13 mouse cellular contexts compared by ENCODE assay signal in the genomic region with DNA sequence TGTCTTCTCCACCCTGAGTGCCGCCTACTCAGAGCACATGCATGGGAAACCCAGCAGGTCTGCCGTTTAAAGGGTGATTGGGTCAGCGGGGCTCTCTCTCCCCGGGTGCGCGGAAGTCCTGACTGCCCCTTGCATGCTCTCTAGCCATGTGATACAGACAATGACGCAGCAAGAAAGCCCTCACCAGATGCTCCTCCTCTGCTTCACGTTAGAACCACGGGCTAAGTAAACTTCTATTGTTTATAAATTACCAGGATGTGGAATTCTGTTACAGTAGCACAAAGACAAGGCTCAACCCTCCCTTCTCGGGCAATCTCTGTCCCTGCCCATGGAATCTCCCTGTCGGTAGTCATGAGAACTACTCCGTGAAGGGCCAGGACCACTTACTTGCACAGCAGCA. TPM values are rescaled to one million over a fixed set of nuclear protein-coding genes. Genes with fewer than 3 reads are reported as not detected.
A peak's percentile ranks its signal among the peaks of the same experiment; 100 is the strongest.
DNase-seq lines count a peak whose midpoint lies in the region; ATAC-seq and TF ChIP-seq lines count a peak whose summit lies in the region.
"Had no signal": no experiment of that assay in that cellular context is flagged by ENCODE, and none has a peak within 500 bp of the region (broad histone marks: within the 10 kb centered on the region; RNA-seq: fewer than 3 reads in every experiment).

No protein-coding gene starts in this region.

- H3K27me3 ChIP-seq in hindbrain, embryonic 16.5 days (replicated peaks; ENCODE audit: control insufficient read depth, insufficient read depth, low read length), result no peaks in the 10 kb centered on the region
- H3K27me3 ChIP-seq in hindbrain, embryonic 12.5 days, result no peaks in the 10 kb centered on the region
- peaks cover 41% of the 10 kb centered on the region for H3K27me3 ChIP-seq in E14TG2a.4 (ENCODE audit: insufficient read depth, low read length)
- H3K27me3 ChIP-seq in intestine, embryonic 14.5 days (replicated peaks; ENCODE audit: control insufficient read depth, insufficient read depth, low read length), result no peaks in the 10 kb centered on the region
- no peaks in the 10 kb centered on the region for H3K27me3 ChIP-seq in forebrain, embryonic 12.5 days

- TF ChIP-seq CTCF in E14TG2a.4 (conservative IDR thresholded peaks at IDR 0.05; ENCODE audit: low read length), result no peak

- no peak overlapping the region for H3K4me3 ChIP-seq in hindbrain, embryonic 16.5 days (ENCODE audit: low read length)
- H3K4me3 ChIP-seq in hindbrain, embryonic 12.5 days, result no peak overlapping the region
- H3K4me3 ChIP-seq in E14TG2a.4 (replicated peaks; ENCODE audit: low read length), result peak overlapping the region; percentile 51
- no peak overlapping the region for H3K4me3 ChIP-seq in intestine, embryonic 14.5 days (ENCODE audit: low read depth, low read length)
- H3K4me3 ChIP-seq in forebrain, embryonic 12.5 days (replicated peaks), result no peak overlapping the region

- no peaks in the 10 kb centered on the region for H3K9me3 ChIP-seq in hindbrain, embryonic 16.5 days (ENCODE audit: control insufficient read depth, low read length)
- no peaks in the 10 kb centered on the region for H3K9me3 ChIP-seq in hindbrain, embryonic 12.5 days (replicated peaks)
- no peaks in the 10 kb centered on the region for H3K9me3 ChIP-seq in E14TG2a.4 (ENCODE audit: low read length)
- H3K9me3 ChIP-seq in intestine, embryonic 14.5 days (ENCODE audit: control insufficient read depth, low read length), result no peaks in the 10 kb centered on the region
- H3K9me3 ChIP-seq in forebrain, embryonic 12.5 days, result no peaks in the 10 kb centered on the region

- H3K36me3 ChIP-seq in hindbrain, embryonic 16.5 days (ENCODE audit: control insufficient read depth, insufficient read depth, low read length), result peaks cover 20% of the 10 kb centered on the region
- peaks cover 15% of the 10 kb centered on the region for H3K36me3 ChIP-seq in hindbrain, embryonic 12.5 days
- H3K36me3 ChIP-seq in E14TG2a.4 (ENCODE audit: insufficient read depth, low read length), result no peaks in the 10 kb centered on the region
- H3K36me3 ChIP-seq in intestine, embryonic 14.5 days (ENCODE audit: control insufficient read depth, insufficient read depth, low read length), result no peaks in the 10 kb centered on the region
- H3K36me3 ChIP-seq in forebrain, embryonic 12.5 days (replicated peaks), result no peaks in the 10 kb centered on the region

- H3K27ac ChIP-seq in hindbrain, embryonic 16.5 days (ENCODE audit: low read depth, low read length), result no peak overlapping the region
- no peak overlapping the region for H3K27ac ChIP-seq in hindbrain, embryonic 12.5 days
- no peak overlapping the region for H3K27ac ChIP-seq in intestine, embryonic 14.5 days (ENCODE audit: low read depth)
- no peak overlapping the region for H3K27ac ChIP-seq in forebrain, embryonic 12.5 days

- WGBS in hindbrain, embryonic 16.5 days, result 48% methylated on average over 12 of the region's 12 CpGs
- WGBS in hindbrain, embryonic 12.5 days, result 47% methylated on average over 12 of the region's 12 CpGs
- 26% methylated on average over 12 of the region's 12 CpGs for WGBS in intestine, embryonic 14.5 days
- WGBS in forebrain, embryonic 12.5 days, result 56% methylated on average over 12 of the region's 12 CpGs

- no peak for DNase-seq in intestine, embryonic 14.5 days (ENCODE audit: low spot score)
- no peak for DNase-seq in spleen, postnatal 4 days (ENCODE audit: low spot score in 2 of 2)
- DNase-seq in left cerebral cortex, adult 8-10 months (ENCODE audit: low spot score in 2 of 2), result no peak
- DNase-seq: B cell, adult 2 months; cerebellum, postnatal 25 days; kidney, adult 2 months; right cerebral cortex, adult 18-20 months had no signal

- no peak overlapping the region for H3K4me2 ChIP-seq in hindbrain, embryonic 16.5 days (ENCODE audit: low read length)
- H3K4me2 ChIP-seq in hindbrain, embryonic 12.5 days (replicated peaks), result no peak overlapping the region
- H3K4me2 ChIP-seq in intestine, embryonic 14.5 days (ENCODE audit: low read length), result peak overlapping the region; percentile 25; the same call in 1 of the 2 replicates
- no peak overlapping the region for H3K4me2 ChIP-seq in forebrain, embryonic 12.5 days
- H3K4me2 ChIP-seq: heart, embryonic 11.5 days had no signal

- no peak overlapping the region for H3K9ac ChIP-seq in hindbrain, embryonic 16.5 days (ENCODE audit: low read depth, low read length)
- H3K9ac ChIP-seq in hindbrain, embryonic 12.5 days, result no peak overlapping the region
- H3K9ac ChIP-seq in intestine, embryonic 14.5 days (ENCODE audit: low read length), result no peak overlapping the region
- no peak overlapping the region for H3K9ac ChIP-seq in forebrain, embryonic 12.5 days

- 0 out of 2 replicates have a peak, but pooled peaks have one; percentile 7 for ATAC-seq in hindbrain, embryonic 16.5 days
- no peak for ATAC-seq in hindbrain, embryonic 12.5 days (ENCODE audit: low FRiP score)
- 0 out of 2 replicates have a peak, but pooled peaks have one; percentile 11 for ATAC-seq in intestine, embryonic 14.5 days (replicated peaks; ENCODE audit: low FRiP score, low TSS enrichment, low read depth)
- peak; percentile 79 for ATAC-seq in megakaryocyte progenitor cell, adult 5-6 weeks (replicated peaks; ENCODE audit: poor library complexity)
- no peak for ATAC-seq in forebrain, embryonic 12.5 days (ENCODE audit: low FRiP score)

- peaks cover 5% of the 10 kb centered on the region for H3K4me1 ChIP-seq in hindbrain, embryonic 16.5 days (ENCODE audit: control insufficient read depth, insufficient read depth, low read depth, low read length)
- peaks cover 7% of the 10 kb centered on the region for H3K4me1 ChIP-seq in hindbrain, embryonic 12.5 days
- peaks cover 30% of the 10 kb centered on the region for H3K4me1 ChIP-seq in E14TG2a.4 (replicated peaks; ENCODE audit: low read depth, low read length)
- peaks cover 27% of the 10 kb centered on the region for H3K4me1 ChIP-seq in intestine, embryonic 14.5 days (replicated peaks; ENCODE audit: control insufficient read depth, insufficient read depth, low read length)
- H3K4me1 ChIP-seq in forebrain, embryonic 12.5 days, result peaks cover 7% of the 10 kb centered on the region

RNA-seq across cellular contexts. Expression of a gene that starts 9.0 kb away (rescaled TPM):
- polyA plus RNA-seq in hindbrain, embryonic 16.5 days (2015; fragmentation: Nextera tagmentation; extraction: Ambion mirVana), result 38.9 and 44.7 TPM in 2 replicates
- 14.6 and 15.4 TPM in 2 replicates for polyA plus RNA-seq in hindbrain, embryonic 12.5 days (2016; fragmentation: Nextera tagmentation; extraction: Ambion mirVana)
- polyA plus RNA-seq in intestine, embryonic 14.5 days (2014; fragmentation: Nextera tagmentation; extraction: Ambion mirVana), result 2.3 and 3.0 TPM in 2 replicates
- not detected in 2 replicates for total RNA-seq in megakaryocyte progenitor cell, adult 5-6 weeks (2015)
- not detected in 2 replicates for total RNA-seq in megakaryocyte progenitor cell, adult 5-6 weeks (2017)
- total RNA-seq in left cerebral cortex, adult 8-10 months (2022), result 10 to 100 TPM; 10.9 to 15.5 (median 12.0) TPM
- 5.5 and 7.4 TPM in 2 replicates for polyA plus RNA-seq in forebrain, embryonic 12.5 days (2016; fragmentation: Nextera tagmentation; extraction: Ambion mirVana)

RNA-seq across cellular contexts. Expression of a gene that starts 10.2 kb away (rescaled TPM):
- polyA plus RNA-seq in hindbrain, embryonic 16.5 days (2015; fragmentation: Nextera tagmentation; extraction: Ambion mirVana), result 0.69 and 2.1 TPM in 2 replicates
- polyA plus RNA-seq in hindbrain, embryonic 12.5 days (2016; fragmentation: Nextera tagmentation; extraction: Ambion mirVana), result 1.1 and 2.0 TPM in 2 replicates
- 6.7 and 12.4 TPM in 2 replicates for polyA plus RNA-seq in intestine, embryonic 14.5 days (2014; fragmentation: Nextera tagmentation; extraction: Ambion mirVana)
- not detected in 2 replicates for total RNA-seq in megakaryocyte progenitor cell, adult 5-6 weeks (2015)
- total RNA-seq in megakaryocyte progenitor cell, adult 5-6 weeks (2017), result not detected in 2 replicates
- 1 to 10 TPM; 2.3 to 5.5 (median 4.5) TPM for total RNA-seq in left cerebral cortex, adult 8-10 months (2022)
- 0.58 and 2.3 TPM in 2 replicates for polyA plus RNA-seq in forebrain, embryonic 12.5 days (2016; fragmentation: Nextera tagmentation; extraction: Ambion mirVana)

RNA-seq across cellular contexts. Expression of a gene that starts 33.4 kb away (rescaled TPM):
- 15.4 and 19.8 TPM in 2 replicates for polyA plus RNA-seq in hindbrain, embryonic 16.5 days (2015; fragmentation: Nextera tagmentation; extraction: Ambion mirVana)
- 24.9 and 26.8 TPM in 2 replicates for polyA plus RNA-seq in hindbrain, embryonic 12.5 days (2016; fragmentation: Nextera tagmentation; extraction: Ambion mirVana)
- polyA plus RNA-seq in intestine, embryonic 14.5 days (2014; fragmentation: Nextera tagmentation; extraction: Ambion mirVana), result 39.9 and 40.4 TPM in 2 replicates
- total RNA-seq in megakaryocyte progenitor cell, adult 5-6 weeks (2015), result 7.3 and 9.7 TPM in 2 replicates
- total RNA-seq in megakaryocyte progenitor cell, adult 5-6 weeks (2017), result 11.2 and 14.9 TPM in 2 replicates
- total RNA-seq in left cerebral cortex, adult 8-10 months (2022), result 10 to 100 TPM; 14.2 to 19.2 (median 15.2) TPM
- polyA plus RNA-seq in forebrain, embryonic 12.5 days (2016; fragmentation: Nextera tagmentation; extraction: Ambion mirVana), result 23.5 and 24.4 TPM in 2 replicates

RNA-seq across cellular contexts. Expression of a gene that starts 33.8 kb away (rescaled TPM):
- polyA plus RNA-seq in hindbrain, embryonic 16.5 days (2015; fragmentation: Nextera tagmentation; extraction: Ambion mirVana), result 114 and 124 TPM in 2 replicates
- polyA plus RNA-seq in hindbrain, embryonic 12.5 days (2016; fragmentation: Nextera tagmentation; extraction: Ambion mirVana), result 146 and 169 TPM in 2 replicates
- 167 and 168 TPM in 2 replicates for polyA plus RNA-seq in intestine, embryonic 14.5 days (2014; fragmentation: Nextera tagmentation; extraction: Ambion mirVana)
- 69.5 and 70.4 TPM in 2 replicates for total RNA-seq in megakaryocyte progenitor cell, adult 5-6 weeks (2015)
- 53.5 and 67.6 TPM in 2 replicates for total RNA-seq in megakaryocyte progenitor cell, adult 5-6 weeks (2017)
- 10 to 100 TPM; 68.9 to 83.0 (median 81.2) TPM for total RNA-seq in left cerebral cortex, adult 8-10 months (2022)
- 204 and 215 TPM in 2 replicates for polyA plus RNA-seq in forebrain, embryonic 12.5 days (2016; fragmentation: Nextera tagmentation; extraction: Ambion mirVana)

RNA-seq across cellular contexts. Expression of a gene that starts 38.0 kb away (rescaled TPM):
- 2.9 and 3.5 TPM in 2 replicates for polyA plus RNA-seq in hindbrain, embryonic 16.5 days (2015; fragmentation: Nextera tagmentation; extraction: Ambion mirVana)
- polyA plus RNA-seq in hindbrain, embryonic 12.5 days (2016; fragmentation: Nextera tagmentation; extraction: Ambion mirVana), result 1.1 and 2.1 TPM in 2 replicates
- polyA plus RNA-seq in intestine, embryonic 14.5 days (2014; fragmentation: Nextera tagmentation; extraction: Ambion mirVana), result 7.8 and 8.4 TPM in 2 replicates
- total RNA-seq in megakaryocyte progenitor cell, adult 5-6 weeks (2015), result 0.29 and 1.4 TPM in 2 replicates
- 2.8 and 3.5 TPM in 2 replicates for total RNA-seq in megakaryocyte progenitor cell, adult 5-6 weeks (2017)
- 1 to 10 TPM; 1.8 to 3.5 (median 2.4) TPM for total RNA-seq in left cerebral cortex, adult 8-10 months (2022)
- polyA plus RNA-seq in forebrain, embryonic 12.5 days (2016; fragmentation: Nextera tagmentation; extraction: Ambion mirVana), result 0.74 and 0.90 TPM in 2 replicates

Comparison
In these comparisons a context has a peak if more than half of its experiments do, and no peak if none do; other contexts are left out.
1. ATAC-seq: peak in hindbrain, embryonic 16.5 days (single experiment), intestine, embryonic 14.5 days (single experiment) and megakaryocyte progenitor cell, adult 5-6 weeks (single experiment); none in hindbrain, embryonic 12.5 days (single experiment) and forebrain, embryonic 12.5 days (single experiment).